Mouse (Mus musculus): ENCODE measurements around the gene Oasl2.
"Not testable (repeated sequence)": the region's sequence is repeated elsewhere in the genome, so short reads cannot be mapped to it uniquely, and the experiment has no call there.

Oasl2 gene

DNA sequence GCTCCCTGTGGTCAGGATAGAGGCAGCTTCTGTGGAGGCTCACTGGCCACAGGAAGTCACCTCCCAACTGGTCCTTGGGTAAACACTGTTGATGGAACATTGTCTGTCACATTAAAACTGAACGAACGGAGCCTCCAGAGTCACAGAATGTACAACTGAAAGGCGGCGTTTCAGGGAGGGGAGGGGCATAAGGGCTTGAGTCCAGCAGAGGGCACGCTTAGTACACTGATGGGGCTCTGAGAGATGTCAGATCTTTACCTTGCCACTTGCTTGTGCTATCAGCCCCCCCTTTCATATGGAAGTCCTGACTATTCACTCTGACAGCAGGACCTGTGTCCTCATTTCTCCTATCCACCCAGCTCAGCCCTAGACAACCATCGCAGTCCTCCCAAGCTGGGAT lies 20.9 kb upstream of the Oasl2 start:
- H3K4me1 ChIP-seq (replicated peaks; ENCODE audit: low read depth, low read length): peaks cover 21% of the 10 kb centered on the region
- H3K36me3 ChIP-seq (ENCODE audit: insufficient read depth, low read length): no peaks in the 10 kb centered on the region
- peaks cover 7% of the 10 kb centered on the region for H3K27me3 ChIP-seq (ENCODE audit: insufficient read depth, low read length)
- no peaks in the 10 kb centered on the region for H3K9me3 ChIP-seq (ENCODE audit: low read length)
- H3K4me3 ChIP-seq (replicated peaks; ENCODE audit: low read length): no peak overlapping the region
- TF ChIP-seq NANOG (IDR thresholded peaks at IDR 0.05; ENCODE audit: borderline replicate concordance, low read length) (no peak), CTCF (conservative IDR thresholded peaks at IDR 0.05; ENCODE audit: low read length) (no peak), POU5F1 (IDR thresholded peaks at IDR 0.05; ENCODE audit: borderline replicate concordance, low read length) (no peak)

DNA sequence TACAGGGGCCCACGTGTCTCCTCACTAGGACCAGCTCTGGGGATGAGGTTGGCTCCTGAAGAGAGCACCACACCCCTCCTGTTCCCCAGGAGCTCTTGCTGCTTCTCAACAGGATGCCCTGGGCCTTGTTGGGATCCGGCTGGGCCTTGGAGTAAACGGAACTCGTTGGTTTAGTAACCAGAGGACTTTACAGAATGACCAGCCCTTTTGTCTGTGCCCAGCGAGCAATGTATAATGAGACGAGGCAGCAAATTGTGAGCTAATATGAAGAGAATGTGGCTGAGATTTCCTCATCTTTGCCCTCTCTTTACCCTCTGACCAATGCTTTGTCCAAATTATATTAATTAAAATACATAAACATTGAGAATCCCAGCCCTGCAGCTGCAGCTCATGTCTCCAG lies 20.4 kb upstream of the Oasl2 start:
- Histone ChIP-seq H3K4me1 (replicated peaks; ENCODE audit: low read depth, low read length) (peaks cover 21% of the 10 kb centered on the region), H3K9me3 (ENCODE audit: low read length) (no peaks in the 10 kb centered on the region), H3K27me3 (ENCODE audit: insufficient read depth, low read length) (peaks cover 7% of the 10 kb centered on the region), H3K4me3 (replicated peaks; ENCODE audit: low read length) (no peak overlapping the region), H3K36me3 (ENCODE audit: insufficient read depth, low read length) (no peaks in the 10 kb centered on the region)
- no peak for TF ChIP-seq CTCF (conservative IDR thresholded peaks at IDR 0.05; ENCODE audit: low read length)

DNA sequence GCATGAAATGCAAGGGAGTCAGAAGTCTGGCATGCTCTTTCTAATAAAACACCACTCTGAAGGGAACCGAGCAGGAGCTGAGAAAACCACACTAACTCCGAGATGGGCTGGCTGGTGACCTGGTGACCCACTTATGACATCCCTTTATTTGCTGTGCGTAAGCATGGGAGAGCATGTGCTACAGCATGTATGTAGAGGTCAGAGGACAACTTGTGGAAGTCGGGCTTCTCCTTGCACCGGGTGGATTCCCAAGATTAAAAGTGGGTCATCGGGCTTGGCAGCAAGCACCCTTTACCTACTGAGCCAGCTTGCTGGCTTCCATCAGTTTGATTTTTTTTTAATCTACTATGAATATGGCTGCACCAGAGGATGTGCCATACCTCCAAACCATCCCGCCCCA lies 19.2 kb upstream of the Oasl2 start:
- Histone ChIP-seq H3K9me3 (ENCODE audit: low read length) (no peaks in the 10 kb centered on the region), H3K4me3 (replicated peaks; ENCODE audit: low read length) (no peak overlapping the region), H3K27me3 (ENCODE audit: insufficient read depth, low read length) (peaks cover 8% of the 10 kb centered on the region), H3K4me1 (replicated peaks; ENCODE audit: low read depth, low read length) (peaks cover 23% of the 10 kb centered on the region), H3K36me3 (ENCODE audit: insufficient read depth, low read length) (no peaks in the 10 kb centered on the region)
- TF ChIP-seq NANOG (IDR thresholded peaks at IDR 0.05; ENCODE audit: borderline replicate concordance, low read length) (no peak), CTCF (conservative IDR thresholded peaks at IDR 0.05; ENCODE audit: low read length) (no peak), POU5F1 (IDR thresholded peaks at IDR 0.05; ENCODE audit: borderline replicate concordance, low read length) (no peak)

DNA sequence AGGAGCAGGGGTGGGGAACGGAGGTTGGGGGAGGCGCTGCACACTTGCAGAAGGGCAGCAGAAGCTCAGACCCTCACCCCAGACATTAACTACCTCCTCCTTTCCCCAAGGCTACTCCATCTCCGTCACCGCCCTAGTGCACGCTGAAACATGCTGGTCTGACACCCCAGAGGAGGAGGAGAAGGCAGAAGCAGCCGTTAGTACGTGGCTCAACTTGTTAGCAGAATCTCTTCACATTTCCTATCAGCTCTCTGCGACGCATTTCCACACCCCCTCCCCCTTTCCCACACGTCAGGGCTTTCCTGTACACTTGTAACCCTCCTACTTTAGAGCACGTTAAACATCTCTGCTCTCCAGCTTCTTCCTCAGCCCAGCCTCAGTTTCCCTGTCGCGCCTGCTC lies 17.3 kb upstream of the Oasl2 start:
- Histone ChIP-seq H3K27me3 (ENCODE audit: insufficient read depth, low read length) (peaks cover 9% of the 10 kb centered on the region; the same call in 1 of the 2 replicates), H3K36me3 (ENCODE audit: insufficient read depth, low read length) (no peaks in the 10 kb centered on the region), H3K4me1 (replicated peaks; ENCODE audit: low read depth, low read length) (peaks cover 26% of the 10 kb centered on the region), H3K9me3 (ENCODE audit: low read length) (no peaks in the 10 kb centered on the region), H3K4me3 (replicated peaks; ENCODE audit: low read length) (no peak overlapping the region)
- TF ChIP-seq NANOG (IDR thresholded peaks at IDR 0.05; ENCODE audit: borderline replicate concordance, low read length) (no peak), POU5F1 (IDR thresholded peaks at IDR 0.05; ENCODE audit: borderline replicate concordance, low read length) (no peak), CTCF (conservative IDR thresholded peaks at IDR 0.05; ENCODE audit: low read length) (no peak)

DNA sequence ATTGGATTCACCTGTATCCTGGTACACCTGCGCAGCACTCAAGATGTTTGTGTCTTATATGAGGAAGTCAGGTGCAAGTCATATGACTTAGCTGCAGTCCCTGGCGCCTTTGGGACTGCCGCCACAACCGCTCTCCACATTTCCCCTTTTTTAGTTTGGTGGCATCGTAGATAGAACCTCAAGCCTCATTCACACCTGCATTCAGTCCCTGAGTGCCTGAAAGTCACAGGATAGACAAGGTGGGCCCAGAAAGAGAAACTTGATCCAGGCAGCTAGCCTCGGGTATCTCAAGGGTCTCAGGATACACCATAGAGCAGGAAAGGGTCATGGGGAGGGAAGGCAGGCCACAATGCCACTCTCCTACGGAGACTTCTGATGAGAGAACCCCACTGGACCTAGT lies 14.4 kb upstream of the Oasl2 start:
- peaks cover 14% of the 10 kb centered on the region for H3K4me1 ChIP-seq (replicated peaks; ENCODE audit: low read depth, low read length)
- H3K9me3 ChIP-seq (ENCODE audit: low read length); H3K27me3 ChIP-seq (ENCODE audit: insufficient read depth, low read length): not testable (repeated sequence)

DNA sequence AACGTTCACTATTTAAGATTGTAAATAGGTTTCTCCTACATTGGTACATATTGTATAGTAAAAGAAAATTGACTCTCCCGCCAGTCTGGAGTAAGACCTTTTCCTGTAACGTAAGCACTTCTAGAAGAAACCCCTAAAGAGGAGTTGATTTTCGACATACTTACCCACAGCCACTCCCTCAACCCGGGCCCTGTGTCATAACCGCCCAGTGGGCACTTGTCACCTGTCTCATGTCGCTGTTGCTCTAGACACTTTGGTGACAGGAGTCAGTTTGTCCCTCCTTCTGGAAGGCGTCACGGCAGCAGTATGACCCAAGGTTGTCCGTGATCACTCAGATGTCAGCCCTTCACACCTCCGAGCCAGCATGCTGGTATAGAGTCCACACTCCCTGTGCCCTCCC lies 13.7 kb upstream of the Oasl2 start:
- peaks cover 14% of the 10 kb centered on the region for H3K4me1 ChIP-seq (replicated peaks; ENCODE audit: low read depth, low read length)
- peaks cover under 1% of the 10 kb centered on the region; the same call in 1 of the 2 replicates for H3K9me3 ChIP-seq (ENCODE audit: low read length)
- no peak overlapping the region for H3K4me3 ChIP-seq (replicated peaks; ENCODE audit: low read length)
- H3K27me3 ChIP-seq (ENCODE audit: insufficient read depth, low read length): 0 out of 2 replicates have a peak, but pooled peaks cover 4% of the 10 kb centered on the region
- TF ChIP-seq NANOG (IDR thresholded peaks at IDR 0.05; ENCODE audit: borderline replicate concordance, low read length) (no peak), POU5F1 (IDR thresholded peaks at IDR 0.05; ENCODE audit: borderline replicate concordance, low read length) (no peak), CTCF (conservative IDR thresholded peaks at IDR 0.05; ENCODE audit: low read length) (no peak)
- no peaks in the 10 kb centered on the region for H3K36me3 ChIP-seq (ENCODE audit: insufficient read depth, low read length)

More for the DNA sequence above, 14.4 kb upstream of the Oasl2 start:
- not testable (repeated sequence) for H3K36me3 ChIP-seq (ENCODE audit: insufficient read depth, low read length); H3K4me3 ChIP-seq (replicated peaks; ENCODE audit: low read length)

DNA sequence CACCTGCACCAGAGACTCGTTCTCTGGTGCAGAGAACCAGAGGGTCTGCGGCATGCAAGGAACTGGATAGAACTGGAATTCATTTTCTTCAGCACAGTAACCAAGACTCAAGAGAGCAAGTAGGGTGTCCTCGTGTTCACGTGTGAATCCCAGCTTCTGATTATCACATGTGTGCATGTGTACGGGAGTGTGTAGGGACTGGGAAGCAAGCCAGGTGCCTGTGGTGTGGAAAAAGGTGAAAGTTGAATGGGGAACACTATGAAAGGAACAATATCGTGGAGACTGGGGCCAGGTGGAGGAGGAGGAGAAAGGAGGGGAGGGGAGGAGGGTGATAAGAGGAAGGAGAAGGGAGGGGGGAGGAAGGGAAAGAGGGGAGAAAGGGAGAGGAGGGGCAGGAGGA lies 9.9 kb upstream of the Oasl2 start:
- Histone ChIP-seq H3K36me3 (ENCODE audit: insufficient read depth, low read length) (no peaks in the 10 kb centered on the region), H3K27me3 (ENCODE audit: insufficient read depth, low read length) (0 out of 2 replicates have a peak, but pooled peaks cover 3% of the 10 kb centered on the region), H3K9me3 (ENCODE audit: low read length) (peaks cover 4% of the 10 kb centered on the region; the same call in 1 of the 2 replicates), H3K4me3 (replicated peaks; ENCODE audit: low read length) (no peak overlapping the region), H3K4me1 (replicated peaks; ENCODE audit: low read depth, low read length) (0 out of 2 replicates have a peak, but pooled peaks cover 5% of the 10 kb centered on the region)
- no peak for TF ChIP-seq POU5F1 (IDR thresholded peaks at IDR 0.05; ENCODE audit: borderline replicate concordance, low read length)
- no peak for TF ChIP-seq NANOG (IDR thresholded peaks at IDR 0.05; ENCODE audit: borderline replicate concordance, low read length)
- no peak for TF ChIP-seq CTCF (conservative IDR thresholded peaks at IDR 0.05; ENCODE audit: low read length)

DNA sequence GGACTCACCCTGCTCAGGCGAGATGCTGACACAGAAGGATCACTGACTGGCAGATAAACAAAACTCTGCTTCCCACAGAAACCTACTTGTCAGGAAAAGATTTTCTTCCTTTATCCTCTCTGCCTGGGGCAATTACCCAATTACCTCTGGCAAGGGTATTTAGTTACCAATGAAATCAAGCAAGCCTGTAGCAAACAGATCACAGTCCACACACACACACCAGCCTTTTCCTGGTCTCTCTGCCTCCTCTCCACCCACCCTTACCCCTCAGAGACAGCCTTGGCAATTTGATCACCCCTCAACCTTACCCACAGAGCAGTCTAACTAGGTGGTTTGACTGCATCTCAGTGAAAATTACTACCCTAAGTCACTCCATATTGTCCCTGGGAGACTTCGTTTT lies 7.7 kb upstream of the Oasl2 start:
- Histone ChIP-seq H3K27me3 (ENCODE audit: insufficient read depth, low read length) (no peaks in the 10 kb centered on the region), H3K9me3 (ENCODE audit: low read length) (peaks cover 4% of the 10 kb centered on the region; the same call in 1 of the 2 replicates), H3K4me3 (replicated peaks; ENCODE audit: low read length) (no peak overlapping the region), H3K4me1 (replicated peaks; ENCODE audit: low read depth, low read length) (no peaks in the 10 kb centered on the region), H3K36me3 (ENCODE audit: insufficient read depth, low read length) (no peaks in the 10 kb centered on the region)
- TF ChIP-seq NANOG (IDR thresholded peaks at IDR 0.05; ENCODE audit: borderline replicate concordance, low read length): no peak
- TF ChIP-seq POU5F1 (IDR thresholded peaks at IDR 0.05; ENCODE audit: borderline replicate concordance, low read length): no peak
- TF ChIP-seq CTCF (conservative IDR thresholded peaks at IDR 0.05; ENCODE audit: low read length): no peak

DNA sequence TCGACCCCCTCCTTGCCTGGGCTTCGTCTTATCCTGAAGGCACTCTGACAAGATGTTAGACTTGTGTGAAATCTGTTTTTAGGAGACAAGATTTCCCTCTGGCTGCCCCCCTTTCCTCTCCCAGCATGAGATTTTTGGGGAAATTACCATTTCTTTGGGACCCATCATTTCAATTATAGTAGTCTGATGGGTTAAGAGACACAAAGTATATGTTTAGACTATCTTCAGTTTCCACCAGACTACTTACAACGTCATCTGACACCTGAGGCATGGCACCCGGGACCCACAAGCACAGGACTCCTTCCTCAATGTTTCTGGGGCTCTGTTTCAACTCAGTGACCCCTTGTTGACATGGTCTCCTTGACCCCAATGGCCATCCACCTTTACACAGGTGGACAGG lies 1.2 kb upstream of the Oasl2 start:
- Histone ChIP-seq H3K4me1 (replicated peaks; ENCODE audit: low read depth, low read length) (peaks cover 31% of the 10 kb centered on the region), H3K36me3 (ENCODE audit: insufficient read depth, low read length) (no peaks in the 10 kb centered on the region), H3K4me3 (replicated peaks; ENCODE audit: low read length) (no peak overlapping the region), H3K9me3 (ENCODE audit: low read length) (no peaks in the 10 kb centered on the region), H3K27me3 (ENCODE audit: insufficient read depth, low read length) (no peaks in the 10 kb centered on the region)
- TF ChIP-seq CTCF (conservative IDR thresholded peaks at IDR 0.05; ENCODE audit: low read length) (no peak), NANOG (IDR thresholded peaks at IDR 0.05; ENCODE audit: borderline replicate concordance, low read length) (peak; percentile 85), POU5F1 (IDR thresholded peaks at IDR 0.05; ENCODE audit: borderline replicate concordance, low read length) (no peak)
